Mouse (Mus musculus) urinary bladder, postnatal 14 days (tissue): ENCODE data around the gene Terb1.

ENCODE experiments used
- DNase-seq: peaks from one replicate; pipeline ENCODE4 v3.0.0; 2021; ENCODE audit warnings: low spot score

Terb1 gene

DNA sequence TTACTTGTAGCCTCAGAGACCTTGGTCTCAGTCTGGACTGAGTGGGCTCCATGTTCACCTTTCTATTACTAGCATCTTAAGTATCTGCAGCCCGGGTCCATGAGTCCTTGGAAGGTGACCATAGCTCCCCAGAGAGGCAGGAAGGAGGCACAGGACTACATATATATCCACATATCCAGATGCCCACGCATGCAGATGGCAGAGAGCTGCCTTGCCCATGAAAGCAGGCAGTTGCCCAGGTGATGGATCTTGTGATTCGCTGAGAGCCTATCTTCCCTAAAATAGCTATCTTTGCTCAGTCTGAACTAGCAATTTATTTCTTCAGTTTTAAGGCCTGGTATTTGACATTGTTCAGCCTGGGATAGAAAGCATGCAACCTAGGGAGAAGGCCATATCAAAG lies 98.2 kb downstream of the Terb1 start:
- no peak for DNase-seq

DNA sequence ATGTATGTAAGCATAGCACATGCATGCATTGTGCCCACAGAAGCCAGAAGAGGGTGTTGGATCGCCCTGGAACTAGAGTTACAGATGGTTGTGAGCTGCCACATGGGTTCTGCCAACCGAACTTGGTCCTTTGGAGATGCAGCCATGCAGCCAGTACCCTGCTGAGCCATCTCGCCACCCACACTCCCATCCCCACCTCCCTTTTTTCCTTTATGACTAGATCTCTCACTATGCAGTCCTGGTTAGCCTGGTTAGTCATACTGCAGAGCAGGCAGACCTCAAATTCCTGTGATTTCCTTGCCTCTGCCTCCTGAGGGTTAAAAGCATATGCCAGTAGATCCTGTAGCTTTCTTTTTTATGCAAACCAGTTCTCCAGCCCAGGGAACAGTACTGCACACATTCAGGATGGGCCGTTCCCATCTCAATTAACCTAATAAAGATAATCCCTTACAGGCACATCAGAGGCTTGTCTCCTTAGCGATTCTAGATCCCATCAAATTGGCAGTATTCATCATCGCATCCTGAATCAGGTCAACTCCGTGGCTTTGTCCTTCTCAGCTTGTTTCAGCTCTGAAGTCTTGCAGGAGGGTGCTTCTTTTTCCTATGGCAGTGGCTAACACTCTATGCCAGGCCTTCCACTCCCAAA lies 99.0 kb downstream of the Terb1 start:
- DNase-seq: no peak

DNA sequence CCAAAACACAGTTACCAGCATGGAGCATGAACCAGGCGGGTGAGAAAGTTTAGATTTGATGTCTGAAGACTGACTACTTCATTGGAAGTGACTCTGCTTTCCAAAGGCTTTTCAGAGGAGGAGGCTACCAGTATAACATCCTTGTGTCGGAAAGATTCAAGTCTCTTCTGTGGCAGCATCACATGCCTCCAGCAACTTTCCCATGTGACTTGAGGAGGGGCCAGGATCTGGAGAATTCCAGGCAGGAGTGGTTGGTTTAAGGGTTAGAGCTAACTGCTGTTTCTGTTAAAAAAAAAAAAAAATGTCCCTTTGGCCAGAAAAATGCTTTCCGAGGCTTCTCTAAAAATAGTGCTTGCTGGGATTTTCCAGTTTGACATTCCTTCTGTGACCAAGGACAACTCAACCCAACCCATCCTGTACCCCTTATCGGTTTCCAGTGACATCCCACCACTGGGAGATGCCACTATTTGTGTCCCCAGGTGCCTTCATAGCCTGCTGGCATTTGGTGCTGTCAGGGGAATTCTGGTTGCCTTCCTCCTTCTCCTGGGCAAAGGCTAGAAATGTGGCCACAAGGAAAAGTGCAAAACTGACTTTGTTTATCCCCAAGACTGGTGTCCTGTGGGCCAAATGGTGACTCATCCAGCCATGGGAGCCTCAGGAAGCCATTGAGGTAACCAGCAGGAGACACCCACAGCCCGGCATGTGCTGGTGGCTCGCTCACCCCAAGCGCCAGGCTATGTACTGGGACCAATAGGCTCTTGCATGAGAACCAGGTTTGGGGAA lies 101.2 kb downstream of the Terb1 start:
- no peak for DNase-seq

DNA sequence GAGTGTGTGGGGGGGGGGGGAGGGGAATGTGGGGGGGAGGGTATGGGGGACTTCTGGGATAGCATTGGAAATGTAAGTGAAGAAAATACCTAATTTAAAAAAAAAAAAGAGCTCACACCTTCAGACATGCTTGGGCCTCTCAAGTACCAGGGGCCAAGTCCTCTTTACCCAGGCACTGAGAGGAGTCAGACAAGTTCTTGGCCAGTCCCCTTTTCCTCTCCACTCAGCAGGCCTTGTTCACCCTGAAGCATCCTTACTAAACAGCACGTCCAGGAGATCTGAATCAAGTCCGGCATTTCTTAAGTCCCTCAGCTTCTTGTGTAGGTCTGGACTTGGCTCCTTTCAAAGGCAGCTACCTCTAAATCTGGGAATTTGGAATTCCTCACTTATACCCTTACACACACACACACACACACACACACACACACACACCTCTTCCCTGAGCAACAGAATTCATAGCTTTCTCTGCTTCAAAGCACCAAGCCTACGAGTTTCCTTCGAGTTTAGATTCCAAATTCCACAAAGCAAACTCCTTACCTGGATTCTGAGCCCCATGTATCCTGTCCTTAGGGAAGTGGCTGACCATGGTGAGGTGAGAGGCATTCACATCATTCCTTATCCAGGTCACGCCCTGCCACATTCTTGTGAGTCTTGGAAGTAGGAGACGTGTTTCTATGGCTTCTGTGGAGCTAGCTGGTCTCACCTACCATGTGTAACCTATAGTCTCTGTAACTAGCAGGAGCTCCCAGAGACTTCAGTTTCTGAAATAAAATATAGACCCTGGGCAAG lies 103.2 kb downstream of the Terb1 start:
- DNase-seq: no peak

DNA sequence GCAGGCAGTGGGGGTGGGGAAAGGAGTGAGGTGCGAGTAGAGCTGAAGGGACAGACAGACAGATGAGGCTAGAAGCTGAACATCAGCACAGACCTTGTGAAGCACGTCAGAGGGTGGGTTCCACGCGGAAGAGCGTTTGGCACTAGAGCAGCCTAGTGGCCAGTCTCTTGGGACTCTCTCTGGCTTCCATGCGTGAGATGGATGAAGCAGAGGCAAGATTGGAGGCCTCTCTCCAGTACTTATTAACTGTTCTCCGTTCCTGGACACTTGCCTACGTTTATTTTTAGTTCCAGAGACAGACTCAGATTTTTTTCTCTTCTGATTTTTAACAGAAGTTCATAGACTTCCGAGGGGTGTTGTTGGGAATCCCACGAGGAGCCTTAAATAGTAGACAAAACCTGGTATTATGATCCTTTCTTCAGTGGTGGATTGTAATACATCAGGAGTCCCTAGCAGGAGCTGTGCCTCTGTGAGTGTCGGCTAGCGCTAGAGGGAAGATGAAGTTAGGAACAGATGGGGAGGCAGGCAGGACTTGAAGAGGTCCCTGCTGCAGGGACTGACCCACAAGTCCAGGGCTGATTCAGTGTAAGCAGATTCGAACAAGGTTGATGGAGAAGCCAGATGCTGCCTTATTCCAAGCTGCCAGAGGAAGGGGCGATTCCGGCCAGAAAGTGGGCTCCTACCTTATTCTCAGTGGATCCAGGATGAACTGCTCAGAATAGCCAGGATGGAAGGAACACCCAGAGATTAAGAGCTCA lies 104.1 kb downstream of the Terb1 start:
- DNase-seq: no peak

DNA sequence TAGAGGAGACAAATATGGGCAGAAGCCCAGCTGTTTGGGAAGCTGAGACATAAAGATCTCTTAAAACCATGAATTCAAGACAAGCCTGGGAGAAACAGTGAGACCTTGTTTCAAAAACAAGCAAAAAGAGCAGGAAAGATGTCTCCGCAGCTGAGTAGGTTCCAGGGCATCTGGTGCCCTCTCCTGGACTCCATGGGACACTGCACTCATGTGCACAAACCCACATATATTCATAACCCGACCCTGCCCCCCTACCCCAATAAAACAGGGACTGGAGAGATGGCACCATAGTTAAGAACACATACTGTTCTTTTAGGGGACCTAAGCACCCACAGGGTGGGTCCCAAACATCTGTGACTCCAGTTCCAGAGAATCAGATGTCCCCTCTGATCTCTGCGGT lies 106.1 kb downstream of the Terb1 start:
- no peak for DNase-seq
